Mouse (Mus musculus): ENCODE data around the gene 4930503B20Rik. TPM values are rescaled to one million over a fixed set of nuclear protein-coding genes. Genes with fewer than 3 reads are reported as not detected.

The 4930503B20Rik gene
- total and polyA plus RNA-seq, 2 experiments from 2014 or later = 0.12 TPM; not detected in 1

- no peak for ATAC-seq
- DNase-seq = no peak
- no peak for TF ChIP-seq CTCF (IDR thresholded peaks at IDR 0.05; ENCODE audit: low read depth)
- Histone ChIP-seq H3K27me3 (ENCODE audit: insufficient read depth, low read length) (no peaks in the 10 kb centered on the region), H3K4me1 (ENCODE audit: insufficient read depth) (peaks cover 18% of the 10 kb centered on the region), H3K9ac (no peak overlapping the region), H3K9me3 (ENCODE audit: low read length) (no peaks in the 10 kb centered on the region), H3K36me3 (ENCODE audit: insufficient read depth) (no peaks in the 10 kb centered on the region), H3K27ac (ENCODE audit: low read depth, low read length) (no peak overlapping the region), H3K4me3 (ENCODE audit: low read depth, low read length) (no peak overlapping the region), H3K4me2 (ENCODE audit: low read depth) (peak overlapping the region; percentile 57; the same call in 1 of the 2 replicates)
- WGBS = 79% methylated on average over 2 of the region's 2 CpGs
These were observed 32.0 kb upstream of the 4930503B20Rik start for GRCm38 (mm10) chr3:146683095-146683494.

- TF ChIP-seq CTCF (IDR thresholded peaks at IDR 0.05; ENCODE audit: low read depth) = no peak
- H3K4me2 ChIP-seq (ENCODE audit: low read depth) = peak overlapping the region; percentile 57
- 12% methylated on average over 13 of the region's 13 CpGs for WGBS
- no peaks in the 10 kb centered on the region for H3K36me3 ChIP-seq (ENCODE audit: insufficient read depth)
- H3K4me3 ChIP-seq (ENCODE audit: low read depth, low read length) = peak overlapping the region; percentile 35
- peak overlapping the region; percentile 28; the same call in 1 of the 2 replicates for H3K9ac ChIP-seq
- peak; percentile 90 for DNase-seq
- ATAC-seq = peak; percentile 63
- H3K27ac ChIP-seq (ENCODE audit: low read depth, low read length) = peak overlapping the region; percentile 45; the same call in 1 of the 2 replicates
- H3K9me3 ChIP-seq (ENCODE audit: low read length) = no peaks in the 10 kb centered on the region
- peaks cover 18% of the 10 kb centered on the region for H3K4me1 ChIP-seq (ENCODE audit: insufficient read depth)
- no peaks in the 10 kb centered on the region for H3K27me3 ChIP-seq (ENCODE audit: insufficient read depth, low read length)
These were observed 31.1 kb upstream of the 4930503B20Rik start for GRCm38 (mm10) chr3:146682140-146682651.

GRCm38 (mm10) chr3:146681696-146682095 is 30.6 kb upstream of the 4930503B20Rik start:
- Histone ChIP-seq H3K4me2 (ENCODE audit: low read depth) (peak overlapping the region; percentile 57), H3K27me3 (ENCODE audit: insufficient read depth, low read length) (no peaks in the 10 kb centered on the region), H3K27ac (ENCODE audit: low read depth, low read length) (no peak overlapping the region), H3K4me1 (ENCODE audit: insufficient read depth) (peaks cover 18% of the 10 kb centered on the region), H3K4me3 (ENCODE audit: low read depth, low read length) (peak overlapping the region; percentile 35), H3K36me3 (ENCODE audit: insufficient read depth) (no peaks in the 10 kb centered on the region), H3K9me3 (ENCODE audit: low read length) (no peaks in the 10 kb centered on the region), H3K9ac (0 out of 2 replicates have a peak overlapping the region, but pooled peaks have one; percentile 28)
- peak; percentile 40 for DNase-seq
- ATAC-seq = no peak
- TF ChIP-seq CTCF (IDR thresholded peaks at IDR 0.05; ENCODE audit: low read depth) = no peak
- WGBS = 32% methylated on average over 8 of the region's 8 CpGs

DNA sequence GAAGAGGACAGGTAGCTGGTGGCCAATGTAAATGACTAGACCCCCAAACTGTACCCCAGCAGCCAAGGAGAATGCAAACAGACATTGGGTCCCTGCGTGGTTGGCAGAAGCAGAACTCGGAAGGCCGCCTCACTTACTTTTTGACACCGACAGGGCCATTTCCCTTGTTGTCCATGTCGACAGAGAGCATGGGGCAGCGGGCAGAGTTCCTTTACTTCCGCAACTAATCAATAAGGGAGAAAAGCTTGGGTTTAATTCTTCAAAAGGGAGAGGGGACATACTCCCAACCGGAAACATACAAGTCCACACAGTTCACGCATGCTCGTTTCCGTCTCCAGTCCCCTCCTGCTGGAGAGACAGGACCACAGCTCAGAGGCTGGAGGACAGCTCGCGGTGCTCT is 29.5 kb upstream of the 4930503B20Rik start:
- ATAC-seq (no peak), DNase-seq (no peak)
- H3K36me3 ChIP-seq (ENCODE audit: insufficient read depth) = no peaks in the 10 kb centered on the region
- H3K9ac ChIP-seq = no peak overlapping the region
- no peak overlapping the region for H3K27ac ChIP-seq (ENCODE audit: low read depth, low read length)
- H3K27me3 ChIP-seq (ENCODE audit: insufficient read depth, low read length) = no peaks in the 10 kb centered on the region
- no peak for TF ChIP-seq CTCF (IDR thresholded peaks at IDR 0.05; ENCODE audit: low read depth)
- 90% methylated on average over 13 of the region's 13 CpGs for WGBS
- H3K4me3 ChIP-seq (ENCODE audit: low read depth, low read length) = no peak overlapping the region
- H3K4me2 ChIP-seq (ENCODE audit: low read depth) = no peak overlapping the region
- H3K9me3 ChIP-seq (ENCODE audit: low read length) = no peaks in the 10 kb centered on the region
- H3K4me1 ChIP-seq (ENCODE audit: insufficient read depth) = peaks cover 17% of the 10 kb centered on the region

GRCm38 (mm10) chr3:146679646-146680045 is 28.5 kb upstream of the 4930503B20Rik start:
- H3K27me3 ChIP-seq (ENCODE audit: insufficient read depth, low read length) = no peaks in the 10 kb centered on the region
- no peaks in the 10 kb centered on the region for H3K36me3 ChIP-seq (ENCODE audit: insufficient read depth)
- no peak for TF ChIP-seq CTCF (IDR thresholded peaks at IDR 0.05; ENCODE audit: low read depth)
- H3K9me3 ChIP-seq (ENCODE audit: low read length) = no peaks in the 10 kb centered on the region
- no peak overlapping the region for H3K4me3 ChIP-seq (ENCODE audit: low read depth, low read length)
- H3K4me1 ChIP-seq (ENCODE audit: insufficient read depth) = peaks cover 11% of the 10 kb centered on the region
- no peak overlapping the region for H3K4me2 ChIP-seq (ENCODE audit: low read depth)
- WGBS = 94% methylated on average over 16 of the region's 16 CpGs
- no peak overlapping the region for H3K27ac ChIP-seq (ENCODE audit: low read depth, low read length)
- H3K9ac ChIP-seq = no peak overlapping the region
- no peak for DNase-seq
- ATAC-seq = no peak

GRCm38 (mm10) chr3:146676193-146676592 is 25.1 kb upstream of the 4930503B20Rik start:
- Histone ChIP-seq H3K4me2 (ENCODE audit: low read depth) (no peak overlapping the region), H3K27me3 (ENCODE audit: insufficient read depth, low read length) (no peaks in the 10 kb centered on the region), H3K9ac (no peak overlapping the region), H3K4me1 (ENCODE audit: insufficient read depth) (no peaks in the 10 kb centered on the region), H3K9me3 (ENCODE audit: low read length) (no peaks in the 10 kb centered on the region), H3K27ac (ENCODE audit: low read depth, low read length) (no peak overlapping the region), H3K4me3 (ENCODE audit: low read depth, low read length) (no peak overlapping the region), H3K36me3 (ENCODE audit: insufficient read depth) (no peaks in the 10 kb centered on the region)
- no peak for TF ChIP-seq CTCF (IDR thresholded peaks at IDR 0.05; ENCODE audit: low read depth)
- no peak for DNase-seq
- no peak for ATAC-seq
- WGBS = 87% methylated on average over 4 of the region's 4 CpGs

GRCm38 (mm10) chr3:146675101-146675500 is 24.0 kb upstream of the 4930503B20Rik start:
- WGBS = 90% methylated on average over 1 of the region's 1 CpGs
- H3K4me2 ChIP-seq (ENCODE audit: low read depth) = no peak overlapping the region

More at GRCm38 (mm10) chr3:146675101-146675500, 24.0 kb upstream of the 4930503B20Rik start:
- no peak overlapping the region for H3K27ac ChIP-seq (ENCODE audit: low read depth, low read length)
- no peaks in the 10 kb centered on the region for H3K9me3 ChIP-seq (ENCODE audit: low read length)
- H3K9ac ChIP-seq = no peak overlapping the region
- no peaks in the 10 kb centered on the region for H3K27me3 ChIP-seq (ENCODE audit: insufficient read depth, low read length)
- no peaks in the 10 kb centered on the region for H3K36me3 ChIP-seq (ENCODE audit: insufficient read depth)
- DNase-seq = no peak
- no peak overlapping the region for H3K4me3 ChIP-seq (ENCODE audit: low read depth, low read length)
- H3K4me1 ChIP-seq (ENCODE audit: insufficient read depth) = no peaks in the 10 kb centered on the region
- no peak for ATAC-seq
- TF ChIP-seq CTCF (IDR thresholded peaks at IDR 0.05; ENCODE audit: low read depth) = no peak

Measured in forebrain, postnatal 0 days (tissue).